Mouse (Mus musculus): ENCODE measurements around the gene Car3. TPM values are rescaled to one million over a fixed set of nuclear protein-coding genes. Genes with fewer than 3 reads are reported as not detected.

Car3 gene
- polyA plus RNA-seq, 1 experiment, result 2.6 TPM

DNA sequence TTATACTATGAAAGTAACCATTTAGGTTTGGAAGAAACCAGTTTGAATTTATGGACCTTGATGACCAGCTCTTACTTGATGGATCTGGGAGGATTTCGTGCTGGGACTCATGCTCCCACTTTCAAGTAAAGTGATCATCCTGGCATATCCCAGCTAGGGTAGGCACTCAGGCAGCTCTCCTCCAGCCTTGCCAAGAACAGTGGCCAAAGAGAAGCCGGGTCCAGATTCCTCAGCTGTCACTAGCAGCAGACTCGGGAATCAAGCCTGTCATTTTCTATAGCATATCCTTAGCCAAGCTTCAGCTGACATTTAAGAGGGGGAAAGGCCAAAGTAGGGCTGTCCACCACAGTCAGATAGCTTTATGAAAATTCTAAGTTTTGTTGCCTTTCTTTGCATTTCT lies 3.0 kb upstream of the Car3 start:
- H3K9ac ChIP-seq (ENCODE audit: low read depth, poor library complexity, severe bottlenecking), result no peak overlapping the region
- no peak overlapping the region for H3K27ac ChIP-seq (ENCODE audit: insufficient read depth, low read length)

DNA sequence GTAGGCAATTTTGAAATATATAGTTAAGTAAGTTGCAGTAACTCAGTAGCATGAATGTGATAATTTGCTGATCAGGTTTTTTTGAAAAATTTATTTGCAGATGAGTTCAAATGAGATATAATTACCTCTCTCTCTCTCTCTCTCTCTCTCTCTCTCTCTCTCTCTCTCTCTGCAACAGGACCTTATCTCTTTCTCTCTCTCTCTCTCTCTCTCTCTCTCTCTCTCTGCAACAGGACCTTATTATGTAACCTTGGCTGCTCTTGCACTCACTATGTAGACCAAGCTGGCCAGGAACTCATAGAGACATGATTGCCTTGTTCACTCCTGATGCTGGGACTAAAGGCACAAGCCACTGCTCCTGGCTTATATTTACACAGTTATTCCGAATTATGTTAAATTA lies 2.1 kb upstream of the Car3 start:
- no peak overlapping the region for H3K27ac ChIP-seq (ENCODE audit: insufficient read depth, low read length)
- no peaks in the 10 kb centered on the region for H3K36me3 ChIP-seq (ENCODE audit: control insufficient read depth, insufficient read depth, low read length, poor library complexity, severe bottlenecking)
- no peaks in the 10 kb centered on the region for H3K9me3 ChIP-seq (replicated peaks; ENCODE audit: control insufficient read depth, insufficient read depth, low read length, poor library complexity, severe bottlenecking)
- no peak overlapping the region for H3K4me3 ChIP-seq (ENCODE audit: low read depth, low read length)
- H3K27me3 ChIP-seq (ENCODE audit: control insufficient read depth, insufficient read depth, low read length, poor library complexity, severe bottlenecking), result no peaks in the 10 kb centered on the region
- TF ChIP-seq POLR2A (IDR thresholded peaks at IDR 0.05; ENCODE audit: insufficient read depth, low read length) (no peak), CTCF (IDR thresholded peaks at IDR 0.05; ENCODE audit: low read depth, low read length) (no peak), EP300 (IDR thresholded peaks at IDR 0.05; ENCODE audit: insufficient read depth, low read depth, low read length) (no peak)
- no peak overlapping the region for H3K9ac ChIP-seq (ENCODE audit: low read depth, poor library complexity, severe bottlenecking)
- H3K4me1 ChIP-seq (ENCODE audit: control insufficient read depth, insufficient read depth, low read length), result no peaks in the 10 kb centered on the region

More for the DNA sequence above, 3.0 kb upstream of the Car3 start:
- Histone ChIP-seq H3K4me3 (ENCODE audit: low read depth, low read length) (no peak overlapping the region), H3K27me3 (ENCODE audit: control insufficient read depth, insufficient read depth, low read length, poor library complexity, severe bottlenecking) (no peaks in the 10 kb centered on the region), H3K36me3 (ENCODE audit: control insufficient read depth, insufficient read depth, low read length, poor library complexity, severe bottlenecking) (no peaks in the 10 kb centered on the region), H3K9me3 (replicated peaks; ENCODE audit: control insufficient read depth, insufficient read depth, low read length, poor library complexity, severe bottlenecking) (no peaks in the 10 kb centered on the region), H3K4me1 (ENCODE audit: control insufficient read depth, insufficient read depth, low read length) (no peaks in the 10 kb centered on the region)
- no peak for TF ChIP-seq CTCF (IDR thresholded peaks at IDR 0.05; ENCODE audit: low read depth, low read length)
- no peak for TF ChIP-seq POLR2A (IDR thresholded peaks at IDR 0.05; ENCODE audit: insufficient read depth, low read length)
- no peak for TF ChIP-seq EP300 (IDR thresholded peaks at IDR 0.05; ENCODE audit: insufficient read depth, low read depth, low read length)

DNA sequence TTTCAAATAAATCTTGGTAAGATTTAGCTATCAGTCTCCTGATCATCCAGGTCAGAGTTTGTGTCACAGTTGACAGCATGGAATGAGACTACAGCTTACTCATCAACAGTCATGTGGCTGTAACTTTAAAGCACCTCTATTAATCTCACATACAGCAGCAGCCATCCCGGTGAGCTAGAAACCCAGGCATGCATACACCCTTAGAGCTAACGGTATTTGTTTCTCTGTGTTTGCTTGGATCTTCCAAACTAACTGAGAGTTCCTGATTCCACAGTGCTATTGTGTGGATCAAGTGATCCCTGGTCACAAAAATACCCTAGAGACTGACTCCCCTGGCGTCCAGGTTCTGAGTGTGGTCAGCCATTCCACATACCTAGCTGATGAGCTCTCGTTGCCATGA lies 1.5 kb upstream of the Car3 start:
- Histone ChIP-seq H3K27ac (ENCODE audit: insufficient read depth, low read length) (no peak overlapping the region), H3K4me3 (ENCODE audit: low read depth, low read length) (no peak overlapping the region), H3K9ac (ENCODE audit: low read depth, poor library complexity, severe bottlenecking) (no peak overlapping the region), H3K4me1 (ENCODE audit: control insufficient read depth, insufficient read depth, low read length) (no peaks in the 10 kb centered on the region), H3K36me3 (ENCODE audit: control insufficient read depth, insufficient read depth, low read length, poor library complexity, severe bottlenecking) (no peaks in the 10 kb centered on the region), H3K9me3 (replicated peaks; ENCODE audit: control insufficient read depth, insufficient read depth, low read length, poor library complexity, severe bottlenecking) (no peaks in the 10 kb centered on the region), H3K27me3 (ENCODE audit: control insufficient read depth, insufficient read depth, low read length, poor library complexity, severe bottlenecking) (no peaks in the 10 kb centered on the region)
- TF ChIP-seq CTCF (IDR thresholded peaks at IDR 0.05; ENCODE audit: low read depth, low read length) (no peak), POLR2A (IDR thresholded peaks at IDR 0.05; ENCODE audit: insufficient read depth, low read length) (no peak), EP300 (IDR thresholded peaks at IDR 0.05; ENCODE audit: insufficient read depth, low read depth, low read length) (no peak)

DNA sequence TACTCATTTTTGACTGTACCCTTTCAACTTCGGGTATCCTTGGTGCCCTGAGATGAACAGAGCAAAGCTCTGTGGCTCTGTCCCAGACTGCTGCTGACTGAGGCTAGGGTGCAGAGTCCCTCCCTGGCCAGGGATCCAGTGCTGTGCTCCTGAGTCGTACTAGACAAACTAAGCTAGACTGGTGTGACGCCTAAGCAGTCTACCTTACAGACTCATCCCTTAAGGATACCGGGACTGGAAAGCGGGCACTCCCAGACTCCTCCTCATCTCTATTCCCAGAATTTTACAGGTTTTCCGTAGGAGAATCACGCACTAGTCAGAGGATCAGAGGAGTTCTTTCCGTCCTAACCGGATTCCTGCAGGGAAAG lies 674 bp upstream of the Car3 start:
- Histone ChIP-seq H3K4me3 (ENCODE audit: low read depth, low read length) (peak overlapping the region; percentile 17), H3K36me3 (ENCODE audit: control insufficient read depth, insufficient read depth, low read length, poor library complexity, severe bottlenecking) (no peaks in the 10 kb centered on the region), H3K9me3 (replicated peaks; ENCODE audit: control insufficient read depth, insufficient read depth, low read length, poor library complexity, severe bottlenecking) (no peaks in the 10 kb centered on the region), H3K27ac (ENCODE audit: insufficient read depth, low read length) (no peak overlapping the region), H3K9ac (ENCODE audit: low read depth, poor library complexity, severe bottlenecking) (0 out of 2 replicates have a peak overlapping the region, but pooled peaks have one; percentile 2), H3K4me1 (ENCODE audit: control insufficient read depth, insufficient read depth, low read length) (no peaks in the 10 kb centered on the region), H3K27me3 (ENCODE audit: control insufficient read depth, insufficient read depth, low read length, poor library complexity, severe bottlenecking) (no peaks in the 10 kb centered on the region)
- TF ChIP-seq POLR2A (IDR thresholded peaks at IDR 0.05; ENCODE audit: insufficient read depth, low read length), result no peak
- no peak for TF ChIP-seq CTCF (IDR thresholded peaks at IDR 0.05; ENCODE audit: low read depth, low read length)
- TF ChIP-seq EP300 (IDR thresholded peaks at IDR 0.05; ENCODE audit: insufficient read depth, low read depth, low read length), result no peak

DNA sequence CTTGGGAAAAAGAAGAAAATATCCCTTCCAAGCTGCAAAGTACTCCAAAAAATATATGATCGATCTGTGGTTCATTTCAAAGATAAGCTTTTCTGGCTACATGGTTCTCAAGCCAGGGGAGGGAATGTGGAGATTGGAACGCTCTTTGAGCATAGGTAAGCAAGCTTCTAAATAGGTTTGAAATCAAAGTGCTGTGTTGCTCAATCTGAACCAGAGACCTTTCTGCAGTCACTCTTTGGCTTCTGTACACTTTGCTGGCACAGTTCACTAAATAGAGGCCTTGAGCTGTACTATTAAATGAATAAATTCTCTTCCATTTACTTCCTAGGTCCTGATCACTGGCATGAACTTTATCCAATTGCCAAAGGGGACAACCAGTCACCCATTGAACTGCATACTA lies 610 bp downstream of the Car3 start:
- H3K9ac ChIP-seq (ENCODE audit: low read depth, poor library complexity, severe bottlenecking), result no peak overlapping the region
- H3K4me3 ChIP-seq (ENCODE audit: low read depth, low read length), result no peak overlapping the region
- no peaks in the 10 kb centered on the region for H3K4me1 ChIP-seq (ENCODE audit: control insufficient read depth, insufficient read depth, low read length)
- no peaks in the 10 kb centered on the region for H3K27me3 ChIP-seq (ENCODE audit: control insufficient read depth, insufficient read depth, low read length, poor library complexity, severe bottlenecking)
- H3K36me3 ChIP-seq (ENCODE audit: control insufficient read depth, insufficient read depth, low read length, poor library complexity, severe bottlenecking), result no peaks in the 10 kb centered on the region
- TF ChIP-seq CTCF (IDR thresholded peaks at IDR 0.05; ENCODE audit: low read depth, low read length) (no peak), POLR2A (IDR thresholded peaks at IDR 0.05; ENCODE audit: insufficient read depth, low read length) (no peak), EP300 (IDR thresholded peaks at IDR 0.05; ENCODE audit: insufficient read depth, low read depth, low read length) (no peak)
- no peak overlapping the region for H3K27ac ChIP-seq (ENCODE audit: insufficient read depth, low read length)
- H3K9me3 ChIP-seq (replicated peaks; ENCODE audit: control insufficient read depth, insufficient read depth, low read length, poor library complexity, severe bottlenecking), result no peaks in the 10 kb centered on the region

DNA sequence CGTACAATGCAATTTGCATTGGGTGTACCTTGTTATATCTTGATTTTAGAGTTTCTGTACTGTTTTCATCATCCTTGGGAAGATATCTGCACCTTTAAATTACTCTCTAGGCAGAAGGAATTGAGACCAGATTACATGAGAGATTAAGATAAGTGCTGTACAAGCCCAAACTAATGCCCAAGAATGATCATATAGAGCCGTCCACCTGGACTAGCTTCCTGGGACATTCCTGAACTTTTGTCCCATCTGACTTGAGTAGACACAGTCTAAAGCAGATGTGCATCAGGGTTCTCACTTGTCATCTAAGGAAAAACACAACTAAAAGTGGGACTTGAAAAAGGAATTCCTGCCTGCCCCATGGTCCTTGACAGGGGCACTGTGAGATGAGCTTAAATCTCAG lies 2.6 kb downstream of the Car3 start:
- H3K9ac ChIP-seq (ENCODE audit: low read depth, poor library complexity, severe bottlenecking), result no peak overlapping the region
- TF ChIP-seq POLR2A (IDR thresholded peaks at IDR 0.05; ENCODE audit: insufficient read depth, low read length), result no peak
- TF ChIP-seq EP300 (IDR thresholded peaks at IDR 0.05; ENCODE audit: insufficient read depth, low read depth, low read length), result no peak
- no peak for TF ChIP-seq CTCF (IDR thresholded peaks at IDR 0.05; ENCODE audit: low read depth, low read length)

More for the DNA sequence above, 2.6 kb downstream of the Car3 start:
- H3K36me3 ChIP-seq (ENCODE audit: control insufficient read depth, insufficient read depth, low read length, poor library complexity, severe bottlenecking), result no peaks in the 10 kb centered on the region
- no peak overlapping the region for H3K27ac ChIP-seq (ENCODE audit: insufficient read depth, low read length)
- H3K4me1 ChIP-seq (ENCODE audit: control insufficient read depth, insufficient read depth, low read length), result no peaks in the 10 kb centered on the region
- H3K27me3 ChIP-seq (ENCODE audit: control insufficient read depth, insufficient read depth, low read length, poor library complexity, severe bottlenecking), result no peaks in the 10 kb centered on the region
- no peaks in the 10 kb centered on the region for H3K9me3 ChIP-seq (replicated peaks; ENCODE audit: control insufficient read depth, insufficient read depth, low read length, poor library complexity, severe bottlenecking)
- no peak overlapping the region for H3K4me3 ChIP-seq (ENCODE audit: low read depth, low read length)

Data from ES-Bruce4 (cell line).